Mouse (Mus musculus): Measurements from ENCODE around the gene Armh3.

The Armh3 gene

GRCm38 (mm10) chr19:45997785-45998693 is at the start of gene Armh3:
TSS of gene Armh3 (minus strand) at chr19:45998488.
- peak; percentile 93 to 97 for DNase-seq (ENCODE audit: low spot score in 2 of 2)

GRCm38 (mm10) chr19:46047426-46047825 is 49.1 kb upstream of the Armh3 start:
- no peak for DNase-seq (ENCODE audit: low spot score in 2 of 2)

- DNase-seq (ENCODE audit: low spot score in 2 of 2), result no peak
These were observed 48.3 kb upstream of the Armh3 start for GRCm38 (mm10) chr19:46046621-46047025.

GRCm38 (mm10) chr19:46045696-46046311 is 47.5 kb upstream of the Armh3 start:
- DNase-seq (ENCODE audit: low spot score in 2 of 2), result peak; percentile 50 to 66

GRCm38 (mm10) chr19:46044993-46045695 is 46.9 kb upstream of the Armh3 start, which contains the start of gene Ldb1:
TSS of gene Ldb1 (minus strand) at chr19:46045214.
- peak; percentile 78 to 79 for DNase-seq (ENCODE audit: low spot score in 2 of 2)

- DNase-seq (ENCODE audit: low spot score in 2 of 2), result no peak
These were observed 46.1 kb upstream of the Armh3 start, which contains the start of gene Pprc1 for GRCm38 (mm10) chr19:46044271-46044992. TSS of gene Pprc1 (plus strand) at chr19:46044886.

GRCm38 (mm10) chr19:46043380-46043779 is 45.1 kb upstream of the Armh3 start:
- DNase-seq (ENCODE audit: low spot score in 2 of 2), result no peak

- DNase-seq (ENCODE audit: low spot score in 2 of 2), result peak; percentile 57 to 67
These were observed 44.3 kb upstream of the Armh3 start for GRCm38 (mm10) chr19:46042476-46043011.

GRCm38 (mm10) chr19:46041933-46042475 is 43.7 kb upstream of the Armh3 start:
- DNase-seq (ENCODE audit: low spot score in 2 of 2), result peak; percentile 60 to 71

GRCm38 (mm10) chr19:46041299-46041932 is 43.1 kb upstream of the Armh3 start:
- DNase-seq (ENCODE audit: low spot score in 2 of 2), result no peak

- DNase-seq (ENCODE audit: low spot score in 2 of 2), result no peak
These were observed 42.0 kb upstream of the Armh3 start for GRCm38 (mm10) chr19:46040149-46040902.

- peak; percentile 75 for DNase-seq (ENCODE audit: low spot score in 2 of 2)
These were observed 41.2 kb upstream of the Armh3 start for GRCm38 (mm10) chr19:46039478-46039877.

- no peak for DNase-seq (ENCODE audit: low spot score in 2 of 2)
These were observed 40.6 kb upstream of the Armh3 start for GRCm38 (mm10) chr19:46038851-46039260.

GRCm38 (mm10) chr19:46037925-46038850 is 39.9 kb upstream of the Armh3 start:
- DNase-seq (ENCODE audit: low spot score in 2 of 2), result no peak

- no peak for DNase-seq (ENCODE audit: low spot score in 2 of 2)
These were observed 39.1 kb upstream of the Armh3 start for GRCm38 (mm10) chr19:46037243-46037924.

- no peak for DNase-seq (ENCODE audit: low spot score in 2 of 2)
These were observed 38.4 kb upstream of the Armh3 start for GRCm38 (mm10) chr19:46036477-46037242.

GRCm38 (mm10) chr19:46035971-46036370 is 37.7 kb upstream of the Armh3 start:
- no peak for DNase-seq (ENCODE audit: low spot score in 2 of 2)

Measured in right cerebral cortex, adult 2 months (tissue).